Comparison of ENCODE assay signal across 11 mouse cellular contexts in the genomic region with DNA sequence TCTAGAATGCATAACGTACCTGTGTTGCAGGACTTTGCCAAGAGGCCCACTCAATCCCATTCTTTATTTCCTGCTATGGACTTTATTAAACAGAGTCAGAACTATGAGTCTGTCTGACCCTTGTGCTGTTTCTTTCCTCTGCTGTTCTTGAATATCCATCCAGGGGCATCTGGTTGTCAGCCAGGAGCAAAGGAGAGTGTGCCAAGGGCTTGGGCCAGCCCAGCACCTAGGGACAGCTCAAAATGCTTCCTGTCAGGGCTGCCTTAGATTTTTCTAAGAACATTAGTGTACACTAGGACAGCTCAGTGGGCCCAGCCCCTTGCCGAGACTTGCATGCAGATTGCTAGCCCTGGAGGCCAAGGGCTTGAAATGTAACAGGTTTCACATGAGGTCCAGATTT. TPM values are rescaled to one million over a fixed set of nuclear protein-coding genes. Genes with fewer than 3 reads are reported as not detected.
DNase-seq lines count a peak whose midpoint lies in the region; ATAC-seq and TF ChIP-seq lines count a peak whose summit lies in the region.
"Had no signal": no experiment of that assay in that cellular context is flagged by ENCODE, and none has a peak within 500 bp of the region (broad histone marks: within the 10 kb centered on the region; RNA-seq: fewer than 3 reads in every experiment).

No protein-coding gene starts in this region.

- no peak for TF ChIP-seq CTCF in hindbrain, postnatal 0 days (IDR thresholded peaks at IDR 0.05; ENCODE audit: low read depth)
- no peak for TF ChIP-seq CTCF in heart, postnatal 0 days (IDR thresholded peaks at IDR 0.05; ENCODE audit: low read depth)

- no peak for ATAC-seq in hindbrain, postnatal 0 days
- no peak for ATAC-seq in hindbrain, embryonic 14.5 days (ENCODE audit: low FRiP score)
- no peak for ATAC-seq in heart, postnatal 0 days (ENCODE audit: insufficient read depth, low read depth)
- ATAC-seq in forebrain, embryonic 16.5 days = no peak

- no peak for TF ChIP-seq EP300 in heart, postnatal 0 days (IDR thresholded peaks at IDR 0.05; ENCODE audit: low read depth)

- no peaks in the 10 kb centered on the region for H3K27me3 ChIP-seq in hindbrain, postnatal 0 days (ENCODE audit: insufficient read depth, low read length)
- H3K27me3 ChIP-seq in hindbrain, embryonic 14.5 days (ENCODE audit: control insufficient read depth, insufficient read depth, low read length) = no peaks in the 10 kb centered on the region
- no peaks in the 10 kb centered on the region for H3K27me3 ChIP-seq in heart, postnatal 0 days (ENCODE audit: control insufficient read depth, insufficient read depth, low read length)
- H3K27me3 ChIP-seq in forebrain, embryonic 16.5 days (replicated peaks; ENCODE audit: control insufficient read depth, insufficient read depth, low read length) = no peaks in the 10 kb centered on the region
- H3K27me3 ChIP-seq: embryonic facial prominence, embryonic 15.5 days had no signal

- H3K36me3 ChIP-seq in hindbrain, postnatal 0 days (ENCODE audit: insufficient read depth, low read length) = no peaks in the 10 kb centered on the region
- H3K36me3 ChIP-seq in hindbrain, embryonic 14.5 days (replicated peaks; ENCODE audit: control insufficient read depth, insufficient read depth) = no peaks in the 10 kb centered on the region
- no peaks in the 10 kb centered on the region for H3K36me3 ChIP-seq in heart, postnatal 0 days (replicated peaks; ENCODE audit: control insufficient read depth, insufficient read depth, low read length)
- no peaks in the 10 kb centered on the region for H3K36me3 ChIP-seq in forebrain, embryonic 16.5 days (ENCODE audit: control insufficient read depth, insufficient read depth)
- H3K36me3 ChIP-seq: embryonic facial prominence, embryonic 15.5 days had no signal

- H3K9me3 ChIP-seq in hindbrain, postnatal 0 days (ENCODE audit: low read length) = no peaks in the 10 kb centered on the region
- H3K9me3 ChIP-seq in hindbrain, embryonic 14.5 days (ENCODE audit: control insufficient read depth, low read length) = no peaks in the 10 kb centered on the region
- no peaks in the 10 kb centered on the region for H3K9me3 ChIP-seq in heart, postnatal 0 days (replicated peaks; ENCODE audit: control insufficient read depth, low read length)
- no peaks in the 10 kb centered on the region for H3K9me3 ChIP-seq in forebrain, embryonic 16.5 days (ENCODE audit: control insufficient read depth, low read length)
- H3K9me3 ChIP-seq: embryonic facial prominence, embryonic 15.5 days had no signal

- no peak for DNase-seq in hindbrain, postnatal 0 days (ENCODE audit: low spot score)
- DNase-seq in hindbrain, embryonic 14.5 days (ENCODE audit: low spot score) = no peak
- DNase-seq in adipocyte (ENCODE audit: low spot score) = peak; percentile 69
- DNase-seq in cerebellum, adult 8-10 months = peak; percentile 51
- DNase-seq in heart, postnatal 0 days (ENCODE audit: low spot score) = no peak
- no peak for DNase-seq in left cerebral cortex, postnatal 36 days (ENCODE audit: low spot score in 2 of 2)
- DNase-seq in frontal cortex, postnatal 36 days (ENCODE audit: low spot score in 2 of 2) = no peak
- DNase-seq: lung, postnatal 10 days; thymus, postnatal 4 days had no signal

- no peak overlapping the region for H3K4me3 ChIP-seq in hindbrain, postnatal 0 days (ENCODE audit: low read length)
- no peak overlapping the region for H3K4me3 ChIP-seq in hindbrain, embryonic 14.5 days (replicated peaks; ENCODE audit: low read length)
- no peak overlapping the region for H3K4me3 ChIP-seq in heart, postnatal 0 days (ENCODE audit: low read depth, low read length)
- no peak overlapping the region for H3K4me3 ChIP-seq in forebrain, embryonic 16.5 days (replicated peaks; ENCODE audit: low read length)
- H3K4me3 ChIP-seq: embryonic facial prominence, embryonic 15.5 days had no signal

- 80% methylated on average over 2 of the region's 2 CpGs for WGBS in hindbrain, postnatal 0 days
- WGBS in hindbrain, embryonic 14.5 days = 87% methylated on average over 2 of the region's 2 CpGs
- 56% methylated on average over 2 of the region's 2 CpGs for WGBS in heart, postnatal 0 days
- 78% methylated on average over 2 of the region's 2 CpGs for WGBS in forebrain, embryonic 16.5 days

- H3K27ac ChIP-seq in hindbrain, postnatal 0 days = no peak overlapping the region
- no peak overlapping the region for H3K27ac ChIP-seq in hindbrain, embryonic 14.5 days
- peak overlapping the region; percentile 60 for H3K27ac ChIP-seq in heart, postnatal 0 days (ENCODE audit: low read depth)
- H3K27ac ChIP-seq in forebrain, embryonic 16.5 days (ENCODE audit: low read length) = no peak overlapping the region
- H3K27ac ChIP-seq: embryonic facial prominence, embryonic 15.5 days had no signal

- intact Hi-C loops in left cerebral cortex, postnatal 36 days (cut with DNase I) = no loop called here

- no peak overlapping the region for H3K4me2 ChIP-seq in hindbrain, postnatal 0 days (ENCODE audit: low read depth, low read length)
- no peak overlapping the region for H3K4me2 ChIP-seq in hindbrain, embryonic 14.5 days (replicated peaks)
- H3K4me2 ChIP-seq in heart, postnatal 0 days (ENCODE audit: low read depth, low read length) = 0 out of 2 replicates have a peak overlapping the region, but pooled peaks have one; percentile 11
- H3K4me2 ChIP-seq in forebrain, embryonic 16.5 days (ENCODE audit: low read length) = no peak overlapping the region
- H3K4me2 ChIP-seq: embryonic facial prominence, embryonic 15.5 days had no signal

- peak overlapping the region; percentile 6; the same call in 1 of the 2 replicates for H3K9ac ChIP-seq in hindbrain, postnatal 0 days (replicated peaks; ENCODE audit: low read length)
- no peak overlapping the region for H3K9ac ChIP-seq in hindbrain, embryonic 14.5 days
- H3K9ac ChIP-seq in heart, postnatal 0 days (replicated peaks; ENCODE audit: low read depth, low read length) = no peak overlapping the region
- H3K9ac ChIP-seq in forebrain, embryonic 16.5 days (replicated peaks; ENCODE audit: low read depth, low read length) = no peak overlapping the region
- H3K9ac ChIP-seq: embryonic facial prominence, embryonic 15.5 days had no signal

- peaks cover 21% of the 10 kb centered on the region for H3K4me1 ChIP-seq in hindbrain, postnatal 0 days (ENCODE audit: insufficient read depth, low read length)
- H3K4me1 ChIP-seq in hindbrain, embryonic 14.5 days (replicated peaks; ENCODE audit: control insufficient read depth, insufficient read depth, low read length) = peaks cover 24% of the 10 kb centered on the region
- H3K4me1 ChIP-seq in heart, postnatal 0 days (ENCODE audit: control insufficient read depth, insufficient read depth) = peaks cover 33% of the 10 kb centered on the region
- peaks cover 49% of the 10 kb centered on the region for H3K4me1 ChIP-seq in forebrain, embryonic 16.5 days (replicated peaks; ENCODE audit: control insufficient read depth, insufficient read depth, low read length)

RNA-seq across cellular contexts. Expression of gene Dnm2, which starts 3.1 kb away (rescaled TPM):
- total RNA-seq in hindbrain, postnatal 0 days (2014; rRNA removed) = 75.3 and 80.4 TPM in 2 replicates
- 53.5 and 58.6 TPM in 2 replicates for polyA plus RNA-seq in hindbrain, postnatal 0 days (2015; fragmentation: Nextera tagmentation; extraction: Ambion mirVana)
- polyA plus RNA-seq in hindbrain, embryonic 14.5 days (2014; fragmentation: Nextera tagmentation; extraction: Ambion mirVana) = 58.3 and 60.7 TPM in 2 replicates
- 78.3 and 95.8 TPM in 2 replicates for total RNA-seq in heart, postnatal 0 days (2014; rRNA removed; ENCODE audit: low replicate concordance)
- polyA plus RNA-seq in heart, postnatal 0 days (2015; fragmentation: Nextera tagmentation; extraction: Ambion mirVana) = 56.8 and 61.1 TPM in 2 replicates
- polyA plus RNA-seq in forebrain, embryonic 16.5 days (2015; fragmentation: Nextera tagmentation; extraction: Ambion mirVana) = 76.1 and 82.5 TPM in 2 replicates
- total RNA-seq in left cerebral cortex, postnatal 36 days (2021) = 10 to 100 TPM; 48.1 to 71.8 TPM

RNA-seq across cellular contexts. Expression of gene Qtrt1, which starts 16.1 kb away (rescaled TPM):
- 37.1 and 46.7 TPM in 2 replicates for total RNA-seq in hindbrain, postnatal 0 days (2014; rRNA removed)
- polyA plus RNA-seq in hindbrain, postnatal 0 days (2015; fragmentation: Nextera tagmentation; extraction: Ambion mirVana) = 38.6 and 44.5 TPM in 2 replicates
- 39.3 and 39.7 TPM in 2 replicates for polyA plus RNA-seq in hindbrain, embryonic 14.5 days (2014; fragmentation: Nextera tagmentation; extraction: Ambion mirVana)
- total RNA-seq in heart, postnatal 0 days (2014; rRNA removed; ENCODE audit: low replicate concordance) = 34.3 and 39.7 TPM in 2 replicates
- 15.5 and 15.6 TPM in 2 replicates for polyA plus RNA-seq in heart, postnatal 0 days (2015; fragmentation: Nextera tagmentation; extraction: Ambion mirVana)
- polyA plus RNA-seq in forebrain, embryonic 16.5 days (2015; fragmentation: Nextera tagmentation; extraction: Ambion mirVana) = 48.4 and 53.8 TPM in 2 replicates
- 10 to 100 TPM; 19.1 to 31.3 TPM for total RNA-seq in left cerebral cortex, postnatal 36 days (2021)

Comparison
In these comparisons a context has a peak if more than half of its experiments do, and no peak if none do; other contexts are left out.
1. DNase-seq: peak in adipocyte (single experiment) and cerebellum, adult 8-10 months (single experiment); none in hindbrain, postnatal 0 days (single experiment), hindbrain, embryonic 14.5 days (single experiment), heart, postnatal 0 days (single experiment), left cerebral cortex, postnatal 36 days (0 of 2) and frontal cortex, postnatal 36 days (0 of 2).